Mouse (Mus musculus): ENCODE measurements around the gene Vmn2r85. TPM values are rescaled to one million over a fixed set of nuclear protein-coding genes. Genes with fewer than 3 reads are reported as not detected.

Gene Vmn2r85
- total RNA-seq, 2 experiments from 2014 or later: not detected

Other genes with a start within 250 kb of the Vmn2r85 start
- gene Olfr826, start 245.5 kb downstream of the Vmn2r85 start, total RNA-seq (2021): not detected
- not detected for gene Olfr827, start 215.3 kb downstream of the Vmn2r85 start, total RNA-seq (2021)
- gene Neurod4, start 149.5 kb downstream of the Vmn2r85 start, total RNA-seq (2021): not detected
- gene Tespa1, start 106.8 kb downstream of the Vmn2r85 start, total RNA-seq (2021): 1 to 10 TPM; 1.7 to 2.3 TPM
- gene Vmn2r84, start 35.4 kb downstream of the Vmn2r85 start, total RNA-seq (2021): not detected
- gene Vmn2r86, start 26.3 kb upstream of the Vmn2r85 start, total RNA-seq (2021): not detected
- not detected for gene Vmn2r87, start 67.7 kb upstream of the Vmn2r85 start, total RNA-seq (2021)